Mouse (Mus musculus) spleen, adult 2 months (tissue): Measurements from ENCODE around the gene Krt83. TPM values are rescaled to one million over a fixed set of nuclear protein-coding genes. Genes with fewer than 3 reads are reported as not detected.

Experiments used
- DNase-seq, 2 experiments: peaks; one replicate each; pipeline versions ENCODE4 v3.0.0 to v3.0.0-alpha.2; 2012 to 2021; ENCODE audit warnings: low spot score in 2 of 2, low read depth in 1 of 2
- H3K27ac ChIP-seq: fragments of 200-500 bp; 2 replicates; pipeline ENCODE4 v1.5.1; 2012; ENCODE audit warnings: low read length, inconsistent platforms; ENCODE audit not compliant: insufficient read depth
- H3K27me3 ChIP-seq: fragments of 200-500 bp; 2 replicates; pipeline ENCODE4 v1.6.1; 2012; ENCODE audit warnings: mild to moderate bottlenecking, moderate library complexity, low read length, inconsistent platforms; ENCODE audit not compliant: control insufficient read depth, insufficient read depth
- H3K36me3 ChIP-seq: fragments of 200-500 bp; 2 replicates; pipeline ENCODE4 v1.6.1; 2012; ENCODE audit warnings: mild to moderate bottlenecking, low read length, inconsistent platforms; ENCODE audit not compliant: control insufficient read depth, insufficient read depth
- H3K4me1 ChIP-seq: fragments of 200-500 bp; 2 replicates; pipeline ENCODE4 v1.6.1; 2011; ENCODE audit warnings: inconsistent platforms; ENCODE audit not compliant: control insufficient read depth, insufficient read depth, insufficient read length
- H3K4me3 ChIP-seq: fragments of 200-500 bp; 2 replicates; pipeline ENCODE4 v1.5.1; 2011; ENCODE audit warnings: mild to moderate bottlenecking, inconsistent platforms; ENCODE audit not compliant: insufficient read depth, insufficient read length; ENCODE audit errors: extremely low read depth
- CTCF ChIP-seq: fragments of 200-500 bp; IDR thresholded peaks from 2 replicates; pipeline ENCODE4 v1.5.1; 2011; ENCODE audit warnings: mild to moderate bottlenecking, inconsistent platforms; ENCODE audit not compliant: insufficient read depth, insufficient read length, insufficient replicate concordance; ENCODE audit errors: extremely low read depth
- POLR2A ChIP-seq: fragments of 200-500 bp; IDR thresholded peaks from 2 replicates; pipeline ENCODE4 v1.6.1; 2011; ENCODE audit warnings: low read depth, low read length, inconsistent platforms
- WGBS: fragments of 180-500 bp; shearing (Covaris S2); methylation state at CpG from one replicate; pipeline ENCODE4 v1.1.7; 2018; 5-methylcytosine and 5-hydroxymethylcytosine counted together
- polyA plus RNA-seq: library from polyadenylated mRNA; depleted of rRNA; stranded (reverse); fragments of >200 nt; gene quantifications from 2 replicates; pipeline ENCODE4 v1.2.3, GENCODE M21; 2012; rRNA removed

Gene Krt83
- polyA plus RNA-seq, result 0.18 and 0.42 TPM in 2 replicates

GRCm38 (mm10) chr15:101491431-101491830 lies at the start of gene Krt83:
Gene Krt83 (minus strand): TSS chr15:101491512.
- Histone ChIP-seq H3K4me3 (no peak within 1 kb of the TSS), H3K27ac (no peak within 1 kb of the TSS), H3K27me3 (no peaks in the 10 kb centered on the region), H3K36me3 (no peaks in the 10 kb centered on the region), H3K4me1 (no peaks in the 10 kb centered on the region)
- no peak for TF ChIP-seq POLR2A
- no peak for TF ChIP-seq CTCF
- WGBS, result 93% methylated on average over 6 of the region's 6 CpGs
- no peak for DNase-seq

- no peaks in the 10 kb centered on the region for H3K36me3 ChIP-seq
- no peak overlapping the region for H3K27ac ChIP-seq
- H3K4me3 ChIP-seq, result no peak overlapping the region
- no peak for DNase-seq
- TF ChIP-seq CTCF (no peak), POLR2A (no peak)
- H3K27me3 ChIP-seq, result no peaks in the 10 kb centered on the region
- H3K4me1 ChIP-seq, result no peaks in the 10 kb centered on the region
- WGBS, result 68% methylated on average over 4 of the region's 4 CpGs
These were observed 47.2 kb upstream of the Krt83 start for GRCm38 (mm10) chr15:101538580-101538900.

- no peak overlapping the region for H3K27ac ChIP-seq
- H3K4me3 ChIP-seq, result no peak overlapping the region
- H3K4me1 ChIP-seq, result no peaks in the 10 kb centered on the region
- WGBS, result 36% methylated on average over 7 of the region's 7 CpGs
- TF ChIP-seq POLR2A, result no peak
- TF ChIP-seq CTCF, result no peak
- no peaks in the 10 kb centered on the region for H3K27me3 ChIP-seq
- no peak for DNase-seq
- no peaks in the 10 kb centered on the region for H3K36me3 ChIP-seq
These were observed 46.7 kb upstream of the Krt83 start for GRCm38 (mm10) chr15:101537864-101538579.

- WGBS, result 41% methylated on average over 9 of the region's 9 CpGs
- TF ChIP-seq CTCF (no peak), POLR2A (no peak)
These were observed 44.9 kb upstream of the Krt83 start for GRCm38 (mm10) chr15:101536054-101536850.

GRCm38 (mm10) chr15:101532720-101533119 lies 41.4 kb upstream of the Krt83 start, which contains the start of gene Krt84:
Gene Krt84 (minus strand): TSS chr15:101532820.
- no peak within 1 kb of the TSS for H3K4me3 ChIP-seq
- DNase-seq, result no peak
- H3K27me3 ChIP-seq, result no peaks in the 10 kb centered on the region
- no peak within 1 kb of the TSS for H3K27ac ChIP-seq
- TF ChIP-seq POLR2A (no peak), CTCF (no peak)
- WGBS, result 84% methylated on average over 7 of the region's 7 CpGs
- no peaks in the 10 kb centered on the region for H3K4me1 ChIP-seq
- H3K36me3 ChIP-seq, result no peaks in the 10 kb centered on the region

More at GRCm38 (mm10) chr15:101536054-101536850, 44.9 kb upstream of the Krt83 start:
- no peak overlapping the region for H3K4me3 ChIP-seq
- no peaks in the 10 kb centered on the region for H3K27me3 ChIP-seq
- H3K36me3 ChIP-seq, result no peaks in the 10 kb centered on the region
- no peaks in the 10 kb centered on the region for H3K4me1 ChIP-seq
- H3K27ac ChIP-seq, result no peak overlapping the region
- no peak for DNase-seq

GRCm38 (mm10) chr15:101522556-101523232 lies 31.4 kb upstream of the Krt83 start:
- no peak for DNase-seq
- Histone ChIP-seq H3K27ac (no peak overlapping the region), H3K27me3 (no peaks in the 10 kb centered on the region), H3K4me3 (no peak overlapping the region), H3K4me1 (no peaks in the 10 kb centered on the region), H3K36me3 (no peaks in the 10 kb centered on the region)
- WGBS, result 58% methylated on average over 4 of the region's 4 CpGs
- TF ChIP-seq CTCF, result no peak
